Mouse (Mus musculus) naive thymus-derived CD4-positive, alpha-beta T cell, adult 2 months (primary cell): ENCODE data around the gene Celf2.

Experiments
- DNase-seq: peaks from one replicate; pipeline ENCODE4 v3.0.0-alpha.2; 2011; ENCODE audit warnings: low read depth

The Celf2 gene

GRCm38 (mm10) chr2:6923738-6924474 lies 585.5 kb downstream of the Celf2 start:
- DNase-seq: no peak

GRCm38 (mm10) chr2:6915386-6915785 lies 594.0 kb downstream of the Celf2 start:
- no peak for DNase-seq

- DNase-seq: no peak
Measured at GRCm38 (mm10) chr2:6913315-6913714, 596.0 kb downstream of the Celf2 start.

GRCm38 (mm10) chr2:6911932-6912331 lies 597.4 kb downstream of the Celf2 start:
- no peak for DNase-seq

GRCm38 (mm10) chr2:6909921-6910320 lies 599.4 kb downstream of the Celf2 start:
- DNase-seq: no peak

GRCm38 (mm10) chr2:6904411-6904810 lies 605.0 kb downstream of the Celf2 start:
- no peak for DNase-seq

- DNase-seq: no peak
Measured at GRCm38 (mm10) chr2:6903251-6903763, 606.1 kb downstream of the Celf2 start.

GRCm38 (mm10) chr2:6896896-6897295 lies 612.5 kb downstream of the Celf2 start:
- DNase-seq: no peak

- DNase-seq: no peak
Measured at GRCm38 (mm10) chr2:6893597-6893996, 615.8 kb downstream of the Celf2 start.

GRCm38 (mm10) chr2:6893095-6893494 lies 616.3 kb downstream of the Celf2 start:
- DNase-seq: no peak

GRCm38 (mm10) chr2:6884796-6885711 lies 624.3 kb downstream of the Celf2 start:
- DNase-seq: no peak

- DNase-seq: no peak
Measured at GRCm38 (mm10) chr2:6883996-6884795, 625.2 kb downstream of the Celf2 start.

GRCm38 (mm10) chr2:6882236-6882885 lies 627.0 kb downstream of the Celf2 start:
- no peak for DNase-seq

GRCm38 (mm10) chr2:6880941-6881575 lies 628.3 kb downstream of the Celf2 start:
- DNase-seq: no peak

- no peak for DNase-seq
Measured at GRCm38 (mm10) chr2:6877094-6877493, 632.3 kb downstream of the Celf2 start.

GRCm38 (mm10) chr2:6876547-6876946 lies 632.8 kb downstream of the Celf2 start:
- DNase-seq: no peak

- DNase-seq: no peak
Measured at GRCm38 (mm10) chr2:6875071-6875611, 634.2 kb downstream of the Celf2 start.

- no peak for DNase-seq
Measured at GRCm38 (mm10) chr2:6874266-6874955, 635.0 kb downstream of the Celf2 start.

- DNase-seq: no peak
Measured at GRCm38 (mm10) chr2:6873711-6874110, 635.7 kb downstream of the Celf2 start.

- DNase-seq: no peak
Measured at GRCm38 (mm10) chr2:6872894-6873255, 636.5 kb downstream of the Celf2 start.
